Mouse (Mus musculus) kidney, postnatal 36 days (tissue): Measurements from ENCODE around the gene St6galnac4.

Experiments used
- DNase-seq, 2 experiments: peaks; one replicate each; pipeline ENCODE4 v3.0.0; 2021 to 2022; ENCODE audit warnings: mixed read lengths in 2 of 2

Gene St6galnac4

GRCm38 (mm10) chr2:32586871-32587351 lies at the start of gene St6galnac4:
TSS of gene St6galnac4 (plus strand) at chr2:32587095.
- DNase-seq = peak; percentile 93 to 94

- peak; percentile 70 to 72 for DNase-seq
These were observed 49.5 kb upstream of the St6galnac4 start for GRCm38 (mm10) chr2:32537360-32537905.

- DNase-seq = peak; percentile 52 to 70
These were observed 49.0 kb upstream of the St6galnac4 start for GRCm38 (mm10) chr2:32537941-32538340.

- DNase-seq = peak in 1 of 2 experiments; percentile 35
These were observed 48.4 kb upstream of the St6galnac4 start for GRCm38 (mm10) chr2:32538461-32538860.

GRCm38 (mm10) chr2:32539452-32539981 lies 47.4 kb upstream of the St6galnac4 start:
- no peak for DNase-seq

DNA sequence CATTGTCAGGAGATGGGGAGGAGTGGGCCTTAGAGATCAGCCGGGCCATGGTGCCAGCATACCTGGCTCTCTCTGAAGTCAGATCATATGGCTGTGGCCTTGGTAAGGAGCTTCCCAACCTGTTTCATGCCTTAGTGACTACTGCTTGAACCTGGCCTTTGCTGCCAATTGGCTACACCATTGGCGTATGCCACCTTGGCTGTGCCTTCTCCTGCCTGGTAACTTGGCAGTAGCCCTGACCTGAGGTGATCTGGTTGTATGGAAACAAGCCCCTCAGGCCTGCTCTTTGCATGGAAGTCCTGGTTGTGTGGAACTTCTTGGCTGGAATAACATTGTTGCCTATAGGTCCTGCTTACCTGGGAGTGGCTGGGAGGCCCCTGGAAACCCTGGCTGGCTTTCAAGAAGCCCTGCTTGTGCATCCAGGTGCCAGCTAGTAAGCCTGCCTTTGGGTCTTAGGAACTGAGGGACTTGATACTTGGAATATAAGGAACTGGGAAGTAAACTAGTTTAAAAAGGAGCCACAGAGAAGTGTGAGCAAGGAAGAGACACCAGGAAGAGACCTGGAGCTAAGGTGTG lies 45.5 kb upstream of the St6galnac4 start:
- no peak for DNase-seq

DNA sequence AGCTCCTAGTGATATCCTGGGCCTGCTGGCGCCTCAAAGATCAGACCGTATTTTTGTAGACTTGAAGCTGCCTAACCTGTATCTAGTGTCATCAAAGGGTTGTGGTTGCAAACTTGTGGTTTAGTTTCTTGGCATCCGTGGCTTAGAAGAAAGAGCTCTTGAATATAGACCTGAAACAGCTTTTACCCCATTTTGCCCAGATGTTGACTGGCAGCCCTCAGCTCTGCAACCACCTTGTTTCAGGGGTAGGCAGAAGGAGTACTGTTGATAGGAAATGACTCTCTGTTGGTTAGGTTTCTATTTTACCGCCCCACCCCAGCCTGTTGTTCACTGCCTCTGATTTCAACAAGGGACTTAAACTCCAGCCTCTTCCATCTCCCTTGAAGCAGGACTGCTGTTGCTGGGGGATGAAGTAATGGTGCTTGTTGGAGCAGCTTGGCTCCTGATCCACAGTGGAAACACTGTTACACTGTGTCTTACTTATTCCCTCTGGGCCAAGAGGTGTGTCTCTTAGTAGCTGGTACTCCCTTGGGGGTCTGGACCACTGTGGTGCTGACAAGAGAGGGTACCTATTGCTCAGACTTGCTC lies 44.8 kb upstream of the St6galnac4 start:
- no peak for DNase-seq

- DNase-seq = no peak
These were observed 43.9 kb upstream of the St6galnac4 start for GRCm38 (mm10) chr2:32543031-32543449.

DNA sequence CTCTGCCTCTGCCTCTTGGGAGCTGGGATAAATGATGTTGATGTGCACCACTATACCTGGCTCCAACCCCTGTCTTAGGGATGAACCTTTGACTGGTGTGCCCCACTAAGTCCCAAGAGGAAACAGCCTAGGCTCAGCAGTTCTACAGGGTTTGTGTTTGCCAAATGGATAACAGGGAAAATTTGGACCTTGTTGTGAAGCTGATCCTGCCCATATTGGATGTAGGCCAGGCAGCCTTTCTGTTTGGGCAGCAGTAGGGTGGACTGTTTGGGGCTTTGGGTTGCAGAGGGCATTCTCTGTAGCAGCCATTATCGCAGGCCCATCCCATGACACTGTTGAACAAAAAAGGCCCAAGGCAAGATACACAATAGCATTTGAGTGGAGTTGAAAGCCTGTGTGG lies 39.9 kb upstream of the St6galnac4 start:
- DNase-seq = peak in 1 of 2 experiments; percentile 55

DNA sequence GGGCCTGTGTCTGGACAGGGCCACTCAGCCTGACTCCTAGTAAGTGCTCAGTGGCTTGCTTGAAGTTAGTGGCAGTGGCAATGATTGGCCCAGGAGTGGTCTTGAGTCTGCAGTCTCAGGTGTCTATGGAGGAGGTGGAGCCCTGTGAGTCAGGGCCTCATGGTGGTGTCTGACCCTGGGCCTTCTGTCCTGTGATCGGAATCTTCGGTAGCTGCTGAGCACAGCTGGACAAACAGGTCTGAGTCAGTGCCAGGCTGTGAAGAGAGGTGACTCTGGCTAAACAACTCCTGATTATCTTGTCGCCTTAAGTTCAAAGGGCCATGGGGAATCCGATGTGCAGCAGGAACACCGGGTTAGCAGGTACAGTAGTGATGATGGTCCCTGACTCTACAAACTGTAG lies 39.5 kb upstream of the St6galnac4 start:
- DNase-seq = no peak

GRCm38 (mm10) chr2:32547964-32548739 lies 38.7 kb upstream of the St6galnac4 start:
- peak; percentile 68 to 79 for DNase-seq

GRCm38 (mm10) chr2:32549171-32549570 lies 37.7 kb upstream of the St6galnac4 start:
- DNase-seq = no peak

GRCm38 (mm10) chr2:32549764-32550163 lies 37.1 kb upstream of the St6galnac4 start:
- no peak for DNase-seq

- DNase-seq = no peak
These were observed 35.7 kb upstream of the St6galnac4 start for GRCm38 (mm10) chr2:32551236-32551635.

DNA sequence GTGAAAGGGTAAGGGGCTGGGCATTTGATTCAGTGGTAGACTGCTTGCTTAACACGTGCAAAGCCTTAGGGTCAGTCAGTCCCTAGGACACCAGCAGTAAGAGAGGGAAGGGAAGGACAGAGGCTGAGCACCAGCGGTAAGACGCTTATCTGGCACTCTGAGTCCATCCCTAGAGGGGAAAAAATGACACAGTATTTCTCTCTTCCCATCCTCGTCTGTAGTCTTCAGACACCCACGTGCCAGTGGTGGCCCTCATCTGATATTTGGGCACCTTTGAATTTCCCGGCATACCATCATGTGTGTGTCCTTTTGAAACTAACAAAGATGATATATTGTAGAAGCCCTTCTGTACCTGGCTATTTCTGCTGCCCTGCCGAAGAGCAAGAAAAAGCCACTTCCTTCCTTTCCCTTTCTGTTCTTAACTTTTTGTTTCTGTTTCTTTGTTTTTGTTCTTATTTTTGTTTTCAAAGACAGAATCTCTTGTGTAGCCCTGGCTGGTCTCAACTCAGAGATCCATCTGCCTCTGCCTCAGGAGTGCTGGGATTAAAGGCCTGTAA lies 33.2 kb upstream of the St6galnac4 start:
- no peak for DNase-seq

DNA sequence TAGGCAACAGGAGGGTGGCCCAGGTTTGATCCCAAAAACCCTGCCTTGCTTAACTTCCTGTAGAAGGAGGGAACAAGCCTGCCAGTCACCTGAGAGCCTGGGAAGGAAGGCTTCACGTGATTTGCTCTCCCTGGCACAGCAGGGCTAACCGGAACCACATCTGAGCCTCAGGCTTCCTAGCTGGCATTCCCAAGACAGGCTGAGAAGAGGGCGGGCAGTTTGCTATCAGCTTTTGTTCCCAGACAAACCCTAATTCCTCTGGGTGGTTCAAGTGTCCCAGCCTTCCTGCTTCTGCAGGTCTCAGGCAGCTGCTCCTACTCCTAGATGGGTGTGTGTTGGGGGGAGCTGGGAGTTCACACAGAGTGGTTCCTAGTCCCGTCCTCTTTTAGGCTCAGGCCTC lies 31.4 kb upstream of the St6galnac4 start:
- DNase-seq = peak in 1 of 2 experiments; percentile 43

DNA sequence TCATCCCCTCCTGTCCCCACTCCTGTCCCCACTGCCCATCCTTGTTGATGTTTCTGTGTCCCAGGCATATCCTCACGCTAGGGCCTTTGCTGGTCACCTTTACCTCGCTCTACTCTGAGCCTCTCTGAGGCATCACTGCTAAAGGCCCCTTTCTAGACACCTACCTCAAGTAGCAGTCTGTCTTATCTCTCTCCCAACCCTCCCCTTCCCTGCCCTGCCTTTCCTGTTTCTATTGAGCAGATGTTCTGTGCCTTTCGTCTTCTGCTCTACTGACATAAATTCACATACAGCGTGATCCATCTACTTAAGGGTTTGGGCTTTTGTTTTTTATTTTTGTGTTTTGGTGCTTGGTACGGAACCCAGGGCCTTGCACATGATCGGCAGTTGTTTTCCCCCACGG lies 30.9 kb upstream of the St6galnac4 start:
- DNase-seq = no peak

DNA sequence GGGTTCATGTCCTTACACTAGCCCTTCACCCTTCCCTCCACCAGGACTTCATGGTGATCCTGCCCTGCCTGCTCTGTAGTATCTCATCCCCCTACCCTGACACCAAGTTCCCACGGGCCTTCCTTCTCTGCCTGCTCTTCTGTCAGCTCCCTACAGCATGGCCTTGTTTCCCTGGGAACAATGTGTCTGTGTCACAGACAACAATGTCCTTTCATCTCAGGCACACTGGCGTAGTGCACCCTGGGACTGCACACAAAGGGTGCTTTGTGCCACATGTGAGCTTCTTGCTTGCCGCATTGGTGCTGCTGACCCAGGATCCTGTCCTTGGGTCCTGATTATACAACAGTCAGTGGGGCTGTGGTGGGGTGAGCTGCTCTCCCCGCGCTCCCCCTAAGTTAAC lies 27.3 kb upstream of the St6galnac4 start:
- no peak for DNase-seq

DNA sequence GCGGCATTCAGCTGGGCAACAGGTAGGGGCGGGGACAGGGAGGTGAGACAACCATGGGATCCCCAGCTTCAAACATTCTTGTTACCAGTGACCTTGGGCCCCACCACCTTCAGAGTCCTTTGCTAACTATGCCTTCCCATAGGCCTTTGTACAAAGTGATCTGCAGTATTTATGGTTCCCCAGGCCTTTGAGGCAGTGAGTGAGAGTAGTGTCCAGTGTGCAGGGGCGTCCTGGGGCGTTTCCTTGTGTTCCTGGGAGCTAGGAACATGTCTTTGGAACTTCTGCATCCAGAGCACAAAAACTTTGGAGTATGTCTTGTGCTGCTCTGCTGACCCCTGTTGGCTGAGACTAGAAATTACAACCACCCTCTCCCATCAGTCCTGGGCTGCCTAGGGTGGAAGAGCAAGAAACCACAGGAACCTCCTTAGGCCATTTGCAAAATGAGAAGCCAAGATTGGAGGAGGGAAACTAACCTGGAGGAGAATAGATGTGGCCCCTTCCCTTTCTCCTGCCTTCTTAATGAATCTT lies 20.3 kb upstream of the St6galnac4 start:
- peak; percentile 66 to 82 for DNase-seq

GRCm38 (mm10) chr2:32568149-32568548 lies 18.7 kb upstream of the St6galnac4 start:
- peak in 1 of 2 experiments; percentile 59 for DNase-seq

DNA sequence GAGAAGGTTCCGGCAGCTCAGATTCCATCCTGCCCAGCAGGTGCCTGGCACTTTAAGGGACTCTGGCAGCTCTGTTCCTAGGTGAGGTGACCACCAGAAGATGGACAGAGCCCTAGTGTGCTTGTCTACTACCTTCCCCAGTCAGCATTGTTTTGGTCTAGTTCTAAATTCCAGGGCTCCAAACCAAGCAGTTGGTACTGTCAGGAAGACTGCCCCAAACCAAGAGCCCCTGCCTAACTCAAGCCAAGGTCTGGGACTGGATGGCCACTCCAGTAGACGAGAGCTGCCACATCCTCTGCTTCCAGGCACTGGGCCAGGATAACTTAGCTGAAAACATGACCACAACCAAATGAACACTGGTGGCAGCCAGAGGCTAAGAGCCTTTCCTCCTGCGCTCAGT lies 18.0 kb upstream of the St6galnac4 start:
- DNase-seq = no peak

- DNase-seq = peak; percentile 95
These were observed 16.0 kb upstream of the St6galnac4 start, which contains the start of gene Dpm2 for GRCm38 (mm10) chr2:32570698-32571494. TSS of gene Dpm2 (plus strand) at chr2:32570858.
